Mouse (Mus musculus) intestine, embryonic 14.5 days (tissue): ENCODE data around the gene H2-T24. TPM values are rescaled to one million over a fixed set of nuclear protein-coding genes. Genes with fewer than 3 reads are reported as not detected.
"Not testable (repeated sequence)": the region's sequence is repeated elsewhere in the genome, so short reads cannot be mapped to it uniquely, and the experiment has no call there.

ENCODE experiments used
- ATAC-seq: fragments of 200-750 bp; cut with Nextera tagmentation; replicated peaks from 2 replicates; pipeline ENCODE4 v1.8.0; 2017; ENCODE audit warnings: low read depth, moderate number of reproducible peaks, moderate TSS enrichment, moderate library complexity; ENCODE audit not compliant: low FRiP score, low TSS enrichment
- DNase-seq: peaks from one replicate; pipeline ENCODE4 v3.0.0-alpha.2; 2018; ENCODE audit warnings: low spot score
- H3K27ac ChIP-seq: fragments of 300-500 bp; sonication (generic); 2 replicates; pipeline ENCODE4 v1.5.1; 2014; ENCODE audit warnings: low read depth, mild to moderate bottlenecking, control low read depth
- H3K27me3 ChIP-seq: fragments of 300-500 bp; sonication (generic); replicated peaks from 2 replicates; pipeline ENCODE4 v1.6.1; 2014; ENCODE audit warnings: low read length, control low read depth; ENCODE audit not compliant: control insufficient read depth, insufficient read depth
- H3K36me3 ChIP-seq: fragments of 300-500 bp; sonication (generic); 2 replicates; pipeline ENCODE4 v1.6.1; 2014; ENCODE audit warnings: low read length, control low read depth; ENCODE audit not compliant: control insufficient read depth, insufficient read depth
- H3K4me1 ChIP-seq: fragments of 300-500 bp; sonication (generic); replicated peaks from 2 replicates; pipeline ENCODE4 v1.6.1; 2014; ENCODE audit warnings: low read length, control low read depth, mixed read lengths; ENCODE audit not compliant: control insufficient read depth, insufficient read depth
- H3K4me2 ChIP-seq: fragments of 300-500 bp; sonication (generic); 2 replicates; pipeline ENCODE4 v1.6.1; 2014; ENCODE audit warnings: low read length
- H3K4me3 ChIP-seq: fragments of 300-500 bp; sonication (generic); 2 replicates; pipeline ENCODE4 v1.5.1; 2014; ENCODE audit warnings: low read depth, low read length, control low read depth, mixed read lengths
- H3K9ac ChIP-seq: fragments of 300-500 bp; sonication (generic); 2 replicates; pipeline ENCODE4 v1.6.1; 2014; ENCODE audit warnings: mild to moderate bottlenecking, low read length
- H3K9me3 ChIP-seq: fragments of 300-500 bp; sonication (generic); 2 replicates; pipeline ENCODE4 v1.6.1; 2016; ENCODE audit warnings: low read length, control low read depth; ENCODE audit not compliant: control insufficient read depth
- WGBS: fragments of 180-500 bp; shearing (Covaris S2); extraction: QIAGEN DNeasy Blood & Tissue Kit; methylation state at CpG from one replicate; pipeline ENCODE4 v1.1.7; 2014; 5-methylcytosine and 5-hydroxymethylcytosine counted together
- polyA plus RNA-seq: library from polyadenylated mRNA; unstranded; fragments of >200 nt; fragmentation: Nextera tagmentation; extraction: Ambion mirVana; gene quantifications from 2 replicates; pipeline ENCODE4 v1.2.1, GENCODE M21; 2014

The H2-T24 gene
- polyA plus RNA-seq, 1 experiment from 2014 or later = 2.0 TPM

DNA sequence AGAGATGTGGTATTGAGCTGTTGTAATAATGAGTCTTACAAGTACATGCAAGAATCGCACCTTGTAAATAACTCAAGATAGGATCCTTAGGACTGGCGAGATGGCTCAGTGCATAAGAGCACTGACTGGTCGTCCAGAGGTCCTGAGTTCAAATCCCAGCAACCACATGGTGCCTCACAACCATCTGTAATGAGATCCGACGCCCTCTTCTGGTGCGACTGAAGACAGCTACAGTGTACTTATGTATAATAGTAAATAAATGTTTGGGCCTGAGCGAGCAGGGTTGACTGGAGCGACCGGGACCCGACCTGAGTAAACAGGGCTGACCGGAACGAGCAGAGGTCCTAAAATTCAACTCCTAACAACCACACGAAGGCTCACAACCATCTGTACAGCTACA, 15.8 kb upstream of the H2-T24 start:
- H3K4me1 ChIP-seq, H3K4me3 ChIP-seq, H3K27ac ChIP-seq, H3K27me3 ChIP-seq, H3K4me2 ChIP-seq, H3K9me3 ChIP-seq, H3K36me3 ChIP-seq, DNase-seq, H3K9ac ChIP-seq, ATAC-seq: not testable (repeated sequence)
- WGBS = 88% methylated on average over 13 of the region's 13 CpGs

DNA sequence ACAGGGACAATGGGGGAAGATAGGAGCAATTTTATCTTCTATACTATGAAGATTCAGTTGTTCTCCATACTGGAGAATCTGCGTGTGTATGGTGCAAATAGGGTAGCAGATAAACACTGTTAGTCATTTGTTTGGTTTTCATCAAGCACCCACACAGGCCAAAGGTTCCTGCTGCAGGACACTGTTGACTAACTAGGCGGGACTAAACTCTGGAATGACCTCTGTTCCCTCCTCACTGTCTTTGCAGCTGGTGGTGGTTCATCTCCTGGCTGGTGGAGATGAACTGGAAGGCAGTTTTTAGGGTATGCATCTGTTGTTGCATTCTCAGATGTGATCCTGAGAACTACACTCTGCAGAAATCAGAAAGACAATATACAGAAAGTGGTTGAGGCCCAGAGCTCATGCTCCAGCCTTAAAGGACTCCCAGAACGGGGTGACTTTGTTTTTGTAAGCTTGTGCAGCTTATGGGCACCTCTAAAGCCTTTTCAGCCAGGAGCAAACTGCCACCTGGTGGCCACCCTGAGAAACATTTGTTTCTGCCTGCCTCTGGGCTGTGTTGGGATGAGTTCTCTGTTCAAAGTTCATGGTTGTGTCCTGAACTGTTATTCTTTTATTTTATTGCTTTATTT, 14.8 kb upstream of the H2-T24 start:
- H3K36me3 ChIP-seq, H3K9ac ChIP-seq, H3K4me2 ChIP-seq, DNase-seq, H3K4me3 ChIP-seq, H3K27ac ChIP-seq, H3K9me3 ChIP-seq, H3K27me3 ChIP-seq, H3K4me1 ChIP-seq: not testable (repeated sequence)
- ATAC-seq = 0 out of 2 replicates have a peak, but pooled peaks have one; percentile 31
- WGBS = 19% methylated on average over 3 of the region's 3 CpGs

DNA sequence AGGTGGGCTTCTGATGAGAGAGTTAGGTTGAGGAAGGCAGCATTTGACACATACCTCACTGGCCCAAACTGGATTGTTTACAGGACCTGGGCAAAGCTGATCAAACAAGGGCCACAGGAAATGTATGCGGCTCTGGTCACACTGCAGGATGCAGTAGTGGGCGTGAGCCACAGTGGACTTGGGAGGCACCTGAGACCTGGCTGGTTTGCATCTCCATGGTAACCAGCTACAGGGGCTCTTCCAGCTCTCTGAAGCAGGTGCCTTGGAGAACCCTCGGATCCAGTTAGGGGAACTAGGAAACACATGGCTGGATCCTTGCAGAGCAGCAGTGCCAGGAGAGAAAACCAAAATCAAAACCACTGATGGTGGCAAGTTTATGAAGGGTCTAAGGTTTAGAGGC, 14.2 kb upstream of the H2-T24 start:
- not testable (repeated sequence) for H3K9ac ChIP-seq, H3K4me1 ChIP-seq, H3K4me3 ChIP-seq, H3K27ac ChIP-seq, DNase-seq, ATAC-seq, H3K36me3 ChIP-seq, H3K27me3 ChIP-seq, H3K4me2 ChIP-seq, H3K9me3 ChIP-seq
- 44% methylated on average over 3 of the region's 3 CpGs for WGBS

DNA sequence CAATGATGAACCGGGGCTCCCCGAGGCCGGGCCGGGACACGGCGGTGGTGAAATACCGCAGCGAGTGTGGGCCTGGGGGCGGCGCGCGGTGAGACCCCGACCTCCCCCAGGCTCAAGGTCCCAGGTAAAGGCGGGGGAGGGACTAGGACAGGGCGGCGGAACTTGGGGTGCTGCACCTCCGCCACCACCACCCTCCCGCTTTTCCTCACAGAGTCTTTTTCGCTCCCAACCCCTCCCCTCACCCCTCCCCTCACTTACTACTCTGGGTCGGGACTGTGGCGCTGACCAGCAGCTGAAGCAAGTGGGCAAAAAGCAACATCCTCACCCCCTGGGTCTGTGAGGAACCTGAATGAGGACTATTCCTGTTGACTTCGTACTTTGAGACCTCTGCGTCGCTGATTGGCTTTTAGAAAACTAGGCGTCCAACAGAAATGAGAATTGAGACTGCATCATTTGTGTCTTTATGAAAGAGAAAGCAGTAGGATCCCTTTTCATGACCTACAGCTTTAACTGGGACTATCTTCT, 12.1 kb upstream of the H2-T24 start, which contains the start of gene H2-T23:
TSS of gene H2-T23 (minus strand) at position 505 of the 525 bp plus-strand sequence.
- not testable (repeated sequence) for H3K27ac ChIP-seq, H3K4me1 ChIP-seq, H3K36me3 ChIP-seq, H3K9me3 ChIP-seq, H3K27me3 ChIP-seq
- 0 out of 2 replicates have a peak within 1 kb of the TSS, but pooled peaks have one; percentile 30 for H3K9ac ChIP-seq
- peak within 1 kb of the TSS; percentile 79 for H3K4me2 ChIP-seq
- peak; percentile 72 for DNase-seq
- peak within 1 kb of the TSS; percentile 39 for H3K4me3 ChIP-seq
- ATAC-seq = peak; percentile 30; the same call in 1 of the 2 replicates
- under 1% methylated on average over 25 of the region's 25 CpGs for WGBS

DNA sequence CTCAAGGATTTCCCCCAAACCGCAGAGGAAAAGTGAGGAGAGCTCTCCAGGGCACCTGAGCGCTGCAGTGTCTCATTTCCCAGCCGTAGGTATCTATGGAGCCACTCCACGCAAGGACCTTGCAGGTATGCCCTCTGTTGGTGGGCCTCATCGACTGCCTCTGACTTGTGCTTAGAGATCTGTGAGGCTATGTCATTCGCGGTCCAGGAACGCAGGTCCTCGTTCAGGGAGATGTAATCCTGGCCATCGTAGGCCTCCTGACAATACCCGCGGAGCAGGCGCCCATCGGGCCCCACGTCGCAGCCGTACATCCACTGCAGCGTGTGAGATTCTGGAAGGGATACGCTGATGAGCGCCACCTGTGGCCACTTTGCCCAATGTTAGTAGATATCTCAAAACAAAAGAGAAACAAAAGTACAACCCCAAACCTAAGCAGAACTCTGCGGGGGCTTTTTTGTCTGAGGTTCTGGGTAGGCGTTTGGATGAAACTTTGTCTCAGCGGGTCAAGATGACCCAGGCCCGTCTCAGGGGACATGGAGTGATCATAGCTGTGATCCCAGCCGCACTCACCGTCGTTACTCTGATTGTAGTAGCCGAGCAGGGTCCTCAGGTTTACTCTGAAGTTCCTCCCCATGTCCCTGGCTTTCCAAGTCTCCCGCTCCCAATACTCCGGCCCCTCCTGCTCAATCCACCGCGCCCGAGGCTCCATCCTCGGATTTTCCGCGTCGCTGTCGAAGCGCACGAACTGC, 11.4 kb upstream of the H2-T24 start:
- peak; percentile 56; the same call in 1 of the 2 replicates for ATAC-seq
- 2% methylated on average over 40 of the region's 40 CpGs for WGBS
- H3K36me3 ChIP-seq, H3K27ac ChIP-seq, H3K9me3 ChIP-seq, H3K4me1 ChIP-seq, H3K27me3 ChIP-seq: not testable (repeated sequence)
- peak overlapping the region; percentile 79 for H3K4me2 ChIP-seq
- 0 out of 2 replicates have a peak overlapping the region, but pooled peaks have one; percentile 30 for H3K9ac ChIP-seq
- DNase-seq = peak; percentile 69
- peak overlapping the region; percentile 39 for H3K4me3 ChIP-seq

DNA sequence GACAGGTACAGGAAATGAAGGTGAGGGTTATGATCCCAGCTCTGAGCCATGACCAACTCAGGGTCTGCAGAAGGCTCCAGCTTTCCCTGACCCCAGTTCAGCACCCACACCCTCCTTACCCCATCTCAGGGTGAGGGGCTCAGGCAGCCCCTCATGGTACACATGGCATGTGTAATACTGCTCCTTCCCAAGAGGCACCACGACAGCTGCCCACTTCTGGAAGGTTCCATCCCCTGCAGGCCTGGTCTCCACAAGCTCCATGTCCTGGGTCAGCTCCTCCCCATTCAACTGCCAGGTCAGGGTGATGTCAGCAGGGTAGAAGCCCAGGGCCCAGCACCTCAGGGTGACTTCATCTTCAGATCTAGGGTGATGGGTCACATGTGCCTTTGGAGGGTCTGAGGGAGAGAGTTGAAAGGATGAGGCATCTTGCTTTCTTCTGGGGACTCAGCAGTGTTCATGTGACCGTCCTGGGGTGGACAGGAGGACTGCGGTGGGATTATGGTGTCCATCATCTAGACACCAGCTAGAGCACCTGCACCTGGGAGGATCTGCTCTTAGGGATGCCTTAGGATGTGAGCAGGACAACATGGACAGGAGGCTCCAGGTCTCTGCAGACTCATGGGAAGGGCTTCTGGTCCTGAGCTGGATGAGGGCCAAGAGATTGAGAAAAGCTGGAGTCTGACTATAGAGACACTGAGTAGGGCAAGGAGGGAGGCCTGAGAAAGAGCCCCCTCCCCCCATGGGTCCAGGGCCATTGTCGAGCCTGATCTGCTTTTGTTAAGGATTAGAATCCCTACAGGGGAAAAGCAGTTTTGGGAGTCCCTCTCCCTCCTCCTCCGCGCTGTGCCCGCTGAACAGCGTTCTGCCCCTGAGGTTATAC, 10.6 kb upstream of the H2-T24 start:
- H3K9ac ChIP-seq, ATAC-seq, DNase-seq, H3K9me3 ChIP-seq, H3K4me1 ChIP-seq, H3K27ac ChIP-seq, H3K27me3 ChIP-seq, H3K36me3 ChIP-seq: not testable (repeated sequence)
- Histone ChIP-seq H3K4me3 (0 out of 2 replicates have a peak overlapping the region, but pooled peaks have one; percentile 39), H3K4me2 (peak overlapping the region; percentile 79)
- 49% methylated on average over 8 of the region's 8 CpGs for WGBS

DNA sequence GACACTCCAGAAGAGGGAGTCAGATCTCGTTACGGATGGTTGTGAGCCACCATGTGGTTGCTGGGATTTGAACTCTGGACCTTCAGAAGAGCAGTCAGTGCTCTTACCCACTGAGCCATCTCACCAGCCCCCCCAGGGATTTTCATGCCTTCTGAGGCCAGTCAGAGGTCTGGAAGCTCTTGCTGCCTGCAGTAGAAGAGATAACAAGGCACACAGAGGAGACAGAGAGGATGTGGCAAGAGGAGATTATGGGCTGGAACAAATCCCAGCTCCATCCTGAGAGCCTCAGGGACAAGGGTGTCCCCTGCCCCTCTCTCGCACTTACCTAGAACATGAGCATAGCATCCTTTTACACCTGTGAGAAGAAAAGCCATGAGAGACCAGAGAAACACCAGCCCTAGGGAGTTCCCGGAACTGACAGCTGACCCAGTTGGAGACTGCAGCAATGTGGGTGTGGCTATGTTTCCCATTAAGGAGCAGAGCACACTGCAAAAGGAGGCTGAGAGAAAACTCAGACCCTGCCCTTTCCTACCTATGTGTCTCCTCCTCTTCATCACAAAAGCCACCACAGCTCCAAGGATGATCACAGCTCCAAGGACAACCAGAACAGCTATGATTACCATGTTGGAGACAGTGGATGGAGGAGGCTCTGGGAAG, 9.8 kb upstream of the H2-T24 start:
- not testable (repeated sequence) for H3K4me3 ChIP-seq, H3K27me3 ChIP-seq, H3K9me3 ChIP-seq, H3K36me3 ChIP-seq, H3K27ac ChIP-seq, H3K4me1 ChIP-seq, DNase-seq, H3K4me2 ChIP-seq, ATAC-seq, H3K9ac ChIP-seq
- 75% methylated on average over 2 of the region's 4 CpGs for WGBS
